Mouse (Mus musculus) kidney, embryonic 14.5 days (tissue): ENCODE results near the gene Snrpa1. TPM values are rescaled to one million over a fixed set of nuclear protein-coding genes. Genes with fewer than 3 reads are reported as not detected.

Experiments used
- ATAC-seq: fragments of 200-750 bp; cut with Nextera tagmentation; 2 replicates; pipeline ENCODE4 v1.8.0; 2017; ENCODE audit warnings: moderate number of reproducible peaks, mild to moderate bottlenecking, moderate TSS enrichment, moderate library complexity; ENCODE audit not compliant: low FRiP score, low TSS enrichment
- H3K27ac ChIP-seq: fragments of 300-500 bp; sonication (generic); 2 replicates; pipeline ENCODE4 v1.5.1; 2014; ENCODE audit warnings: low read depth, mild to moderate bottlenecking, low read length, moderate library complexity, mixed read lengths
- H3K27me3 ChIP-seq: fragments of 300-500 bp; sonication (generic); 2 replicates; pipeline ENCODE4 v1.6.1; 2014; ENCODE audit warnings: mild to moderate bottlenecking, low read length; ENCODE audit not compliant: control insufficient read depth, insufficient read depth
- H3K36me3 ChIP-seq: fragments of 300-500 bp; sonication (generic); 2 replicates; pipeline ENCODE4 v1.6.1; 2014; ENCODE audit warnings: low read length, mixed read lengths; ENCODE audit not compliant: control insufficient read depth, insufficient read depth
- H3K4me1 ChIP-seq: fragments of 300-500 bp; sonication (generic); 2 replicates; pipeline ENCODE4 v1.6.1; 2014; ENCODE audit warnings: low read length, mixed read lengths; ENCODE audit not compliant: control insufficient read depth, insufficient read depth
- H3K4me2 ChIP-seq: fragments of 300-500 bp; sonication (generic); replicated peaks from 2 replicates; pipeline ENCODE4 v1.6.1; 2014; ENCODE audit warnings: low read depth, mild to moderate bottlenecking, low read length
- H3K4me3 ChIP-seq: fragments of 300-500 bp; sonication (generic); 2 replicates; pipeline ENCODE4 v1.5.1; 2014; ENCODE audit warnings: mild to moderate bottlenecking, low read length
- H3K9ac ChIP-seq: fragments of 300-500 bp; sonication (generic); 2 replicates; pipeline ENCODE4 v1.6.1; 2014; ENCODE audit warnings: low read depth, mild to moderate bottlenecking, low read length, moderate library complexity
- H3K9me3 ChIP-seq: fragments of 300-500 bp; sonication (generic); 2 replicates; pipeline ENCODE4 v1.6.1; 2016; ENCODE audit warnings: low read length; ENCODE audit not compliant: control insufficient read depth
- WGBS: fragments of 180-500 bp; shearing (Covaris S2); extraction: QIAGEN DNeasy Blood & Tissue Kit; methylation state at CpG from one replicate; pipeline ENCODE4 v1.1.7; 2014; 5-methylcytosine and 5-hydroxymethylcytosine counted together
- polyA plus RNA-seq: library from polyadenylated mRNA; unstranded; fragments of >200 nt; fragmentation: Nextera tagmentation; extraction: Ambion mirVana; gene quantifications from 2 replicates; pipeline ENCODE4 v1.2.1, GENCODE M21; 2014

Gene Snrpa1
- polyA plus RNA-seq, 1 experiment from 2014 or later, result 201 TPM

GRCm38 (mm10) chr7:66115821-66116343 is 57.1 kb downstream of the Snrpa1 start:
- H3K36me3 ChIP-seq, result peaks cover 3% of the 10 kb centered on the region; the same call in 1 of the 2 replicates
- H3K4me2 ChIP-seq, result no peak overlapping the region
- H3K9ac ChIP-seq, result no peak overlapping the region
- no peak overlapping the region for H3K4me3 ChIP-seq
- no peaks in the 10 kb centered on the region for H3K27me3 ChIP-seq
- no peaks in the 10 kb centered on the region for H3K9me3 ChIP-seq
- no peak for ATAC-seq
- 61% methylated on average over 11 of the region's 11 CpGs for WGBS
- H3K4me1 ChIP-seq, result peaks cover 39% of the 10 kb centered on the region
- no peak overlapping the region for H3K27ac ChIP-seq

GRCm38 (mm10) chr7:66116906-66117482 is 58.2 kb downstream of the Snrpa1 start:
- Histone ChIP-seq H3K4me3 (no peak overlapping the region), H3K27ac (no peak overlapping the region), H3K27me3 (no peaks in the 10 kb centered on the region), H3K9me3 (no peaks in the 10 kb centered on the region), H3K36me3 (peaks cover 3% of the 10 kb centered on the region; the same call in 1 of the 2 replicates), H3K4me2 (no peak overlapping the region), H3K9ac (no peak overlapping the region), H3K4me1 (peaks cover 40% of the 10 kb centered on the region)
- WGBS, result 71% methylated on average over 8 of the region's 8 CpGs
- no peak for ATAC-seq

GRCm38 (mm10) chr7:66118046-66118445 is 59.2 kb downstream of the Snrpa1 start:
- 90% methylated on average over 3 of the region's 3 CpGs for WGBS
- Histone ChIP-seq H3K4me2 (no peak overlapping the region), H3K27me3 (no peaks in the 10 kb centered on the region), H3K4me3 (no peak overlapping the region), H3K36me3 (peaks cover 3% of the 10 kb centered on the region; the same call in 1 of the 2 replicates), H3K27ac (no peak overlapping the region), H3K4me1 (peaks cover 36% of the 10 kb centered on the region), H3K9ac (no peak overlapping the region), H3K9me3 (no peaks in the 10 kb centered on the region)
- no peak for ATAC-seq

- Histone ChIP-seq H3K4me1 (peaks cover 36% of the 10 kb centered on the region), H3K27ac (no peak overlapping the region), H3K4me3 (no peak overlapping the region), H3K9me3 (no peaks in the 10 kb centered on the region), H3K36me3 (peaks cover 3% of the 10 kb centered on the region; the same call in 1 of the 2 replicates), H3K4me2 (no peak overlapping the region), H3K27me3 (no peaks in the 10 kb centered on the region), H3K9ac (no peak overlapping the region)
- no peak for ATAC-seq
- 77% methylated on average over 7 of the region's 7 CpGs for WGBS
Observed at GRCm38 (mm10) chr7:66118796-66119195, 60.0 kb downstream of the Snrpa1 start.

- Histone ChIP-seq H3K36me3 (peaks cover 1% of the 10 kb centered on the region; the same call in 1 of the 2 replicates), H3K4me1 (peaks cover 32% of the 10 kb centered on the region), H3K27ac (no peak overlapping the region), H3K9ac (no peak overlapping the region), H3K4me2 (no peak overlapping the region), H3K9me3 (no peaks in the 10 kb centered on the region), H3K27me3 (no peaks in the 10 kb centered on the region), H3K4me3 (no peak overlapping the region)
- WGBS, result 58% methylated on average over 1 of the region's 1 CpGs
- no peak for ATAC-seq
Observed at GRCm38 (mm10) chr7:66120139-66120538, 61.3 kb downstream of the Snrpa1 start.

- WGBS, result 50% methylated on average over 7 of the region's 7 CpGs
- H3K9me3 ChIP-seq, result no peaks in the 10 kb centered on the region
- peaks cover 28% of the 10 kb centered on the region for H3K4me1 ChIP-seq
- H3K9ac ChIP-seq, result no peak overlapping the region
- H3K4me2 ChIP-seq, result no peak overlapping the region
- H3K27me3 ChIP-seq, result no peaks in the 10 kb centered on the region
- H3K36me3 ChIP-seq, result peaks cover 8% of the 10 kb centered on the region; the same call in 1 of the 2 replicates
- no peak overlapping the region for H3K4me3 ChIP-seq
- no peak for ATAC-seq
- H3K27ac ChIP-seq, result no peak overlapping the region
Observed at GRCm38 (mm10) chr7:66120702-66121396, 62.0 kb downstream of the Snrpa1 start.

Other genes with a start within 250 kb of the Snrpa1 start
- 2.7 and 2.9 TPM in 2 replicates for gene Pcsk6, start 197.3 kb upstream of the Snrpa1 start, polyA plus RNA-seq
- gene Gm45213, start 15.4 kb upstream of the Snrpa1 start, polyA plus RNA-seq, result not detected in 2 replicates
- gene Selenos, start 20.6 kb downstream of the Snrpa1 start, polyA plus RNA-seq, result 96.6 and 108 TPM in 2 replicates
- 26.0 and 29.7 TPM in 2 replicates for gene Chsy1, start 50.5 kb downstream of the Snrpa1 start, polyA plus RNA-seq